Mouse (Mus musculus): ENCODE data around the gene Col15a1.

The Col15a1 gene

DNA sequence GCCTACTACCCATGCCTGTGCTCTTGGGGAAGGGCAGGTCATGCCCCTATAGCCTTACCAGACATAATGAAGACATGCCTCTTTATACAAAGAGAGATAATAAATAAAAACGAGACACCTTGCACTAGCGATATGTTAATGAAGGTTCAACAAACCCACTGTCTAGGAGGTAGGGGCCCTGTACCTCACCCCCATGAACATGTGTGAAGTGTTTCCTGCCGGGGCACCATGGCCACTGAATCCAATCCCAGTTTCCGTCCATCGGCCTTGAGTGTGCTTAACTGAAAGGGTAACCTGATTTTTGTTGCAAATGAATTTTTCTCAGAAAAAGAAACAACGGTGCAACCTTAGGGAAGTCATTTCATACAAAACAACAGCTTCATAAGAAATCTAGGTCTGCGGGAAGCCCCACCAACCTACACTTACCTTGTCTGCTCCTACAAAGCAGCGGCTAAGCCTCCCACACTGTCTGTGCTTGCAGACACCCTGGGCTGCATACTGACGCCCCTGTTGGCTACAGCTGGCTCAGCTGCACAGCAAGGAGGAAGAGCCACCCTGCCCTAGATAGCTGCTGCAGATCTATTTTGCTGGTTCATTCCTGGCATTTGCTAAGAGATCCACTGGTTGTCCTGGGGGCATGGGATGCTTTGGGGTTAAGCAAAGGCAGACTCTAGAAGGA is 64.6 kb downstream of the Col15a1 start:
- DNase-seq (ENCODE audit: low read depth): no peak

DNA sequence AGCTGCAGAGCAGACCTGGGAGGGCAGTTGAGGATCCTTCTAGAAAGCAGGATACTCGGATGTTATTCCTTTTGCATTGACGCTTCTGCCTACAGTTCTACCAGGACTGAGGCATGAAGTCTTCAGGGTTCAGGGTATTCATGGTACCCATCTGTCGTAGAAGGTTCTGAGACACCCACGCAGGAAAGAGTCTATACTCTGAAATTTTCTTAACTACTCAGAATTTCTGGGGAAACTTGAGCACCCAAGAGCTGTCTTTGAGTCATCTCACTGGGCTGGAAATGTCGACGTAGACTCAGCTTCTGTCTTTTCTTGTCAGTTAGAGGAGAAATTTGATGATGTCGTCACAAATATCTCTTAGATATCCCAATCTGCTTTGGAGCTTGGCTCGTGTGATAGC is 65.8 kb downstream of the Col15a1 start:
- DNase-seq (ENCODE audit: low read depth): no peak

DNA sequence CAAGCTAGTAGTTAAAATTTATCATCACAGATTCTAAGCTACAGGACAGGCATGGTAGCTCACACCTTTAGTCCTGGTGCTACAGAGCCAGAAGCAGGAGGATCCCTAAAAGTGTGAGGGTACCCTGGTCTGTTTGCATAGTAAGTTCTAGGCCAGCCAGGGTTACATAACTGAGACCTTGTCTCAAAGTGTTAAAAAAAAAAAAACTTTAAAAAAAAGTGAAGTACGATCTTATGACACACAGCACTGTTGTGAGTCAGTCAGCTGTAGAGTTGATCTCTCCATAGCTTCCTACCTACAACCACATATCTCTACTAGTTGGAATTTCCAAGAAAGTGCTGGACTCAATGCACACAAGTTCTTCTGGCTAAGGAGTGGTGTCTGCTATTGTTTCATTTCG is 67.0 kb downstream of the Col15a1 start:
- no peak for DNase-seq (ENCODE audit: low read depth)

DNA sequence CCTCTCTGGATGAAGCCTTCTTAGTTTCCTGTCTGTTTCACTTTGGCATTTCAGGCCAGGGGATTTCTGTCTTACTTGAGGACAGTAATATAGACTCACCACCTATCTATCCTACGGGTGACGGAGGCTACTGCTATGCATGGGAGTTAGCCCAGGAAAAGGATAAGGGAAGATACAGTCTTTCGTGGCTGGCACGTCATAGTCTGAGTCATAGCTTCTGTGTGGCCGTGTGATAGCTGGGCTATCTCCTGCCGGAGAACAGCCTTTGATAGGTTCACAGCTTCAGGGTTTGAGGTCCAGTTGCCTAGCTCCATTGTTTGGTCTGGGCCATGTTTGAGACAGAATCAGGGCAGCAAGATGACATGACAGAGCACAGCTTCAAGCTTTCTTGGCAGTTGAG is 70.4 kb downstream of the Col15a1 start:
- DNase-seq (ENCODE audit: low read depth): no peak

DNA sequence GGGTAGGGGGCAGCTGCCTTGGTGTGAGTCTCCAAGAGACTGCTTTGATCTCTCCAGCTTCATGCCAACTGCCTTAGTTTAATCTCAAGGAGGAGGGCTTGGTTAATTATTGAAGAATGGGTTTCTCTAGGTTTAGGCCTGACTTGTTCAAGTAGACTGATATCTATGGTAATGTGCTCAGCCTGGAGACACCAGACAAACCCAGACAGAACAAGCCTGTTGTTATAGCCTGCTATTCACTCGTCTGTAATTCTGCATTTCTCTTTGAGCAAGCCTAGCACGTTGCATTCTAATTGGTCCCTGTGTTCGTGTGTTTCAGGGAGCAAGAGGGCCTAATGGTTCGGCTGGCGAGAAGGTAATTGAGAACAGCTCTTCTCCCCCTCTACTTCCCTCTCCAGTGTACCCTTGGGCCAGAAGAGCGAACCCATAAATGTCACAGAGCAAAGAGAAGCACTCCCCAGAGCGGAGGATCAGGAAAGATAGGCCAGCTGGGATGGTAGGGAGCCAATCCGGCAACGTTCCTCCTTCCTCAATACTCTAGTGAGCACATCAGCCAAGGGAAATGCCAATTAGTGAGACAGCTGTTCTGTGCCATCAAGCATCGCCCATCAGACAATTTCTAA is 71.2 kb downstream of the Col15a1 start:
- DNase-seq (ENCODE audit: low read depth): no peak

DNA sequence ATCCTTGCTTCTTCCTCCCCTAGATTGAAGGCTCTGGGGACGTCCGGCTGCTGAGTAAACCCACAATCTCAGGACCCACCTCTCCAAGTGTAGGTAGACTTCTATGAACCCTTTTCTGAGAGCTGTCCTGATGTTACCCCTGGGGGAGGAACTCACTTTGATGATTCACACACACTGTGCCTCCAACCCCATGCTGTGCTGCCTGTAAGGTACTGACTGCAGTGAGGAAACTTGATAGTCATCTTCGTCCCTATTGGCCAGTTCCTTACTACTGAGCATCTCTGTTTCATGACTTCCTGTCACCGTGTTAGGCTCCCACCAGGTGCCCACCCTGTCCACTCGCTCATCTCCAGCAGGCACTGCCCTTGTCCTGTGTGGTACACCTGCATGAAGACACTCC is 72.2 kb downstream of the Col15a1 start:
- DNase-seq (ENCODE audit: low read depth): no peak

DNA sequence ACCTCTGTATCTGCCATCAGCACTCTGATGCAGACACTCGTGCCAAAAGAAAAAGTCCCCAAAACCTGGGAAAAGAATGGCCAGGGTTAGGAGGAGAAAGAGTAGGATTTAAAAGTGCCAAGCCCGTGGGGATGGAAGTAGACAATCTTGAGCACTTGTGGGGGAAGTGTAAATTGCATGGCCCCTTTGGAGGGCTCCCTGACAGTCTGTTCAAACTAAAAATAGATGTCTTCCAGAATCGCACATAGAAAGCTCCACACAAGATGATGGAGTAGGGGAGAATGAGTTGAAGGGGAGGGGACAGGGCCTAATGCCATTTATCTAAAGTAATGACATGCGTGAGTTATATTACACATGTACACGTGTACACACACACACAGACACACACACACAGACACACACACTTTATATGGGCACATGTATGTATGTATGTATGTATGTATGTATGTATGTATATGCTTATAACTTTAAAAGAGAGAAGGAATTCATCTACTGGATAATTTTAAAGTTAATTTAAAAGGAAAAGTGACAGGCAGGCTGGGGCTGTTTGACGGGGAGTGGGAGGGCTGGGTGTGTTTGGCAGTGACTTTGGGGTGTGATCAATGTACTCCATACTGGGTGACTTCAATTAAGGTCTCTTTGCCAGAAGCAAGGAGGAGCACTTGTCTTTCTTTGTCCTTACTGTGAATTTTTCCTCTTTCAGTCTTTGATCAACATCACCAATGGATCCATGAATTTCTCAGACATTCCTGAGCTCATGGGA is 74.1 kb downstream of the Col15a1 start:
- DNase-seq (ENCODE audit: low read depth): no peak

DNA sequence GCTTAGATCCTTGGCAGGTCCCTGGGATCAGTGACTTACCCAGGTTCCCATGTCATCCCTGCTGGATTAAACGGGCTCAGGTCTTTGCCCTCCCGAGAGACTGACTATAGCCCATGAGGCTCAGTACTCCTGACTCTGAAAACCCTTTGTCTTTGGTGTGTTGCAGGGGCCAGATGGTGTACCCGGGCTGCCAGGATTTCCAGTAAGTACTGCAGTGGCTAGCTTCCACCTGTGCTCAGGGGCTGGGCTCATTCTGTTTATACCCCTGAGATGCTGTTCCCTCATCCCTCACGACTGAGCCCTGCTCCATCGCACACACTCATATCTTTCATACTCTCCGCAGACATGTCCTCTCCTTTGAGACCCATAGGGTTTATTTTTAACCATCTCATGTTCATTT is 76.3 kb downstream of the Col15a1 start:
- DNase-seq (ENCODE audit: low read depth): no peak

DNA sequence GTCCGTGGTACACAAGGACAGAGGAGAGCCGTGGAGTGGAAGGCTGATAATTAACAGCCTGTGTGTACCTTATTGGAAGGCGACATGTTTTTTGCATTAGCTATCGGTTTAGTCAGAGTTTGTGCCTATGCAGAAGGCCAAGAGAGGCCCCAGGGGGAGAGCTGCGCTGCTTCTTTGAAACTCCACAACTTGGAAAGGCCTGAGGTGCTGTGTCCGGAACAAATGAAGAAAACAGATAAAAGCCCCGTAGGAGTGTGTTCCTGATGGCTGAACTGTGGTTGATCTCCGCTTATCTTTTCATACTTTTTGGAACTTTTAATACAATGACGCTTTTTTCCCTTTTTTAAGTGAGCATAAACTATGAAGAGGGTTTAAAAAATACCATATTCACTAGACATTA is 76.9 kb downstream of the Col15a1 start:
- DNase-seq (ENCODE audit: low read depth): no peak

DNA sequence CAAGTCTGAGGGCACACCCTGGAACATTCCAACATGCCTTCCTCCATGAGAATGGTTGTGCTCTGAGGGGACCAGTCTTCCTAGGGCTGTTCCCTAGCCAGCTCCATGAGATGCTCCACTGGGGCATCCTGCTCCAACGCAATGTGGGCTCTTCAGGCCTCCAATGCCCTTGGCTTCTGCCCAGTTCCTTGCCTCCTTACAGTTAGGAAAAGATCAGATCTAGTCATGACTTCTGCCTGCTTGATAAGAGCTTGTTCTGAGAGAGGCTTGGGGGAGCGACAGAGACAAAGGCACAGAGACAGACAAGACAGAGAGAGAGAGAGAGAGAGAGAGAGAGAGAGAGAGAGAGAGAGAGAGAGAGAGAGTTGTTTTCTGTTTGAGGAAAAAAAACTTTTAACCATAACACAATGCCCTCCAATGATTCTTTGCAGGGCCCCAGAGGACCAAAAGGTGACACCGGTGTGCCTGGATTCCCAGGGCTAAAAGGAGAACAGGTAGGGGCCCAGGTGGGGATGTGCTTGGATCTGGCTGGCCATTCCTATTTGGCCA is 78.7 kb downstream of the Col15a1 start:
- DNase-seq (ENCODE audit: low read depth): no peak

DNA sequence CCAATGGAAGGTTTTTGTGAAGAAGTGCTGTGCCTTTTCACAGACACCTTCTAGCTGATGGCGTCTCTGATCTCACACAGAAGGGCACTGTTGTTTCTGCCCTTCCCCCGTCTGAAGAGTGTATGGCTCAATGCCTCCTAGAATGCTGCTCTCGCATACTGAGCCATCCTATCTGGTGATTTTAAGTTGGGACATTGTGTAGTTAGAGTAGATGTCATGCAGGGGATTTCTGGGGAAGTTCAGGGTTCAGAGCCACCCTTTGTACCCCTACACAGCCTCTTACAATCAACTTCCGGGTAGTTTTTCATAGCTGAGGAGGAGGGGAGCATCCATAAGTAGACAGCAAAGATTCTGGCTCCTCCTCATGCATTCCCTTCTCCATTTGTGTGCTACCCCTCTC is 79.5 kb downstream of the Col15a1 start:
- DNase-seq (ENCODE audit: low read depth): no peak

DNA sequence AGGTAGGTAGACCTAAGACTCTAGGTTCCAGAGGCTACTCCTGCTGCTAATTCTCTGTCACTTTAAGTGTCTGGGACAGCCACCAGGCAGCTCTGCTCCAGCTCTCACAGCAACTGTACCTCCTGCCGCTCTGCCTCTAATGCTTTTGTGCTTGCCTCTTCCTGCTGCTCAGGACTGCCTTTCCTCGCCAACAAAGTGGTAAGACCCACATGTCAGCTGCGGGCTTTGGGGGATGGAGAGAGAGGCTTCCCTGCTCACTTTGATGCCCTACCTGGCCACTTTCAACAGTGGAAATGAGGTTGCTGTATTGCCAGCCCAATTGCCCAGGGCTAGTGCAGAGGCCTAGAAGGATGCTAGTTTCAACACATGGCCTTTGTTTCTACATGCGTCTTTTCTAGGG is 80.3 kb downstream of the Col15a1 start:
- no peak for DNase-seq (ENCODE audit: low read depth)

DNA sequence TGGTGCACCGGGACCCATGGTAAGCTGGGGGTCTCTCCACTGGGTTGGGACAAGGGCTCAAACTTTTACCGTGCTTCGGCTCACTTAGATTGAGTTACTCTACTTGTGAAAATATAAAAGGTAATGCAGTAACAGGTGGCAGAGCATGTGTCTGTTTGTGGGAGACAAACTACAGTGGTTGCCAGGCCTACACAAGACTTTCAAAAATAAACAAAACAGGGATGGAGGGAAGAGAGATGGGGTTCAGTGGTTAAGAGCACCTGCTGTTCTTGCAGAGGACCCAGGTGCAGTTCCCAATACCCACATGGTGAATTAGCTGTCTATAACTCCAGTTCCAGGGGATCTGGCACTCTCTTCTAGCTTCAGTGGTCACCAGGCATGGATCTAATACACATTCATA is 81.6 kb downstream of the Col15a1 start:
- no peak for DNase-seq (ENCODE audit: low read depth)

DNA sequence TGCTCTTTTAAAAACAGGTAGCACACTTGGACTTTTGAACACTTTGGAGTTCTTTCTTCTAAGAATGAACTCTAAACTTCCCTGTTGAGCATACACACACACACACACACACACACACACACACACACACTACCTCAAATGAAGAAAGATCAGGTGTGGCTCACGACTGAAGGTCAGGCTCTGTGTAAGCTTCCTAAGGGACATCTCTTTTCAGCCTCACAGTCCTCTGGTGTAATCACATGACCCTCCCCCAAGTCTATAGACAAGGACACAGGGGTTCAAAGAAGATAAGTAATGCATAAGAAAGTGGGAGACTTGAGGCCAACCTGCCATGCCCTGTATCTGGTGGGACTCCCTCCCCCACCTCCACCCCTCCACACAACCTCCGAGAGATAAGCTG is 82.5 kb downstream of the Col15a1 start:
- no peak for DNase-seq (ENCODE audit: low read depth)

DNA sequence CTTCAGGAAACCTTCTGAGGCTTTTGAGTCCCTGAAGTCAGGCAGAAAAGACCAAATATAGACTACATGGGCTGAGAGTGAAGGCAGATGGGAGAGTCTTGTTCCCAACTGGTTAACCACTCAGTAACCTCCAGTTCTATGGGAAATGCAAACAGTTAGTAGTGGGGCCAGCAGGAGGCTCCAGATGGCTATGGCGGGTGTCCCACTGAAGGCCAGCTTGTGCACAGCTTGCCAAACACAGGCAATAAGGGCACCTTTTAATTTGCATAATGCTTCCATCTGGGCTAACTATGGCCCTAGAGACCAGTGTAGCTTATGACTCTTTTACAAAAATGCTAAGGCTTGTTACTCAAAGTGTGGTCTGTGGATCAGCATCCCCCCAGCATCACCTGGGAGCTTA is 83.1 kb downstream of the Col15a1 start:
- DNase-seq (ENCODE audit: low read depth): no peak

DNA sequence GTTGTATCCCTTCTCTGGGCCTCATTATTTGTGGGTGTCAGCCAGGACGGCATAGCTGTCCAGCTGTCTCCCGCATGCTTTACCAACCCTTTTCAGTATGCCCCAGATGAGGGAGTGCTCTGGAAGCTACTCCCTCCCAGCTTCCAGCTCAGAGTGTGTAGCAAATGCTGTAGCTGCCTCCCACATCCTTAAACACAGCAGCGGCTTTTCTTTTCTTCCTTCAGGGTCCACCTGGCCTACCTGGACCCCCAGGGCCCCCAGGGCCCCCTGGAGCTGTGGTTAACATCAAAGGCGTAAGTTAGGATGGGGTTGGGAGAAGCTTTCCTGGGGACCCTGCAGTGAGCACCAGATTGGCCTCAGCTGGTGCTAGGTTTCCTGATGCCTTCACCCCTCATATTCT is 85.0 kb downstream of the Col15a1 start:
- no peak for DNase-seq (ENCODE audit: low read depth)

DNA sequence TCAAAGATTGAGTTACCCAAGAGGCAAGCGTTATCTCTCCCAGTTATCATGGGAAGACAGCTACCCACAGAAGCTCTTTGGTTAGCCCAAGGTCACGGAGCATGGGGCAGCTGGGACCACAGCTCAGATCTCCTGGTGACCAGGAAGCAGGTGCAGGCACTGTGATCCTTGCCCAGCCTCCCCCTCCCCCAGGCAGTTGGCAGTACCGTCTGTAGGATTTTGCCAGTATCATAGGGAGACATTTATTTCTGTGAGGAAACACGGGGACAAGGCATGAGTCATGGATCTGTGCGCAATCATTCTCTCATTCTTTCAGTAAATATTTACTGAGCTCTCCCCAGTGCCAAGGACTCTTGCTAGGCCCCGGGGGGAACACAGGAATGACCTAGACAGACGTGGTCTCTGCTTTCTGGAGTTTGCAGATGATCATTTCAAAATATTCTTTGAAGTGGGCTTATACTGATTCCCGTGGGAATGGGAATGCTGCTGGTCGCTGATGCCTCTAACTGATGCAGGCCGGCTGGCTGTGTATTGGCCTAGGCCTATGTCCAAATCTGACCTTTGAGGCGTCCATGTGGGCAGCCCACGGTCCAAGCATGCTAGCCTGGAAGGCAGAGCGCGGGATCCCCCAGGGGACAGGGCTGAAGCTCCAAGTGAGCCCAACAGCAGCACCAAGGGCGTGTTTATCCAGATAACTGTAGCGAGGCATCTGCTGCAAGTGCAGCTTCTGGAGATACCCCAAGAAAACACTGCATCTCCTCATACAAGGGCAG is 86.0 kb downstream of the Col15a1 start:
- DNase-seq (ENCODE audit: low read depth): no peak

DNA sequence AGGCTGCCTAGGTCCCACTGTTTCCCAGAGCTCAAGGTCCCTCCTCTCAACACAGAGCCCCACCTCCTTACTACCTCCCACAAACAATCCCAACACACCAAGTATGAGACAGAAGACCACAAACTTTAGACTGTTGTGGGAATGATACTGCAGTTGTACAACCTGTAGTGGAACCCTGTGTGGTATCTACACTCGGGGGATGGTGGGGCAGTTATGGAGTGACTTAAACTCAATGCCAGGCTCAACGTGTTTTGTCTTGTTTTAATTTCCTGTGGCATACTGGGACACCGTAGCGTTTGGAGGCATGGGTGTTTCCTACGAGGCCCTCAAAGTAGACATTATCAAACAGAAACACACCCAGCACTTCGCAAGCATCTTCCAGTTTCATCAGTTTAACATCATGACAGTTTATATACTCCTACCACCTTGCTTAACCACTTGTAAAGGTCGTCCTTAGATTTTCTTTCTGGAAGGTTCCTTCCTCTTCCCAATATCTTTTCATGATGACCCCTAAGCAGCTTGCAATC is 86.6 kb downstream of the Col15a1 start:
- DNase-seq (ENCODE audit: low read depth): no peak

DNA sequence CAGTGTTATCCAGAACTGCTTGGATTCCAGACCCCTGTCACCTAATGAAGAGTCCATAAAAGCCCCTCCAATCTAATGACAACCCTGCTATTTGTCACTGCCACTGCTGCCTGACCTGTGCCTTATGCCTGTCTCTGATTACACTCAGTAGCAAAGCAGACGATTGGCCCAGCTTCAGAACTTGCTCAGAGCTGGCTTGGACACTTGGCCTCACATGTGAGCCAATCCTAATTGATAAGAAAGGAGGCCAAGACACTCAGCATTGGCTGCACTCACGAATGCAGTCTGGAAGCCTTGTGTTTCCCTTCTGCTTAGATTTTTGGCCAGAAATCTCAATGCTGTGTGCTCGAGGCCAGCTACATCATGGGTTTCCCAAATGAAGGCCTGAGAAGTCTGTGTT is 87.6 kb downstream of the Col15a1 start:
- no peak for DNase-seq (ENCODE audit: low read depth)

DNA sequence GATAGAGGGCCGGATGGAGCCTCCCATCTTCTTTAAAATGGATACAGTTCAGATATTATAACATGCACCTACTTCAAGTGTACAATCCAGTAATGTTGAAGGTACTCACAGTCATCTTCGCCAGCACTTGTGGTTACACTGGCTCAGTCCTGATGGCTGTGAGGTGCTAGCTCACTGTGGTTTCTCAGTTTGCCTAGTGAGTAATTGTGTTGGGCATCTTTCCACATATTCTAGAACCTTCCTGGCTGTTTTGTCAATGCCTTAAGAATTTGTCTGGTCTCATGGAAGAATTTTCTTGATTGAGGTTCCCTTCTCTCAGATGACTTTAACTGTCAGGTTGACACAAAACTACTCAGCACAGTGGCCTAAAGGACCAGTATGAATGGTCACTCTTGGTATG is 92.7 kb downstream of the Col15a1 start:
- no peak for DNase-seq (ENCODE audit: low read depth)

DNA sequence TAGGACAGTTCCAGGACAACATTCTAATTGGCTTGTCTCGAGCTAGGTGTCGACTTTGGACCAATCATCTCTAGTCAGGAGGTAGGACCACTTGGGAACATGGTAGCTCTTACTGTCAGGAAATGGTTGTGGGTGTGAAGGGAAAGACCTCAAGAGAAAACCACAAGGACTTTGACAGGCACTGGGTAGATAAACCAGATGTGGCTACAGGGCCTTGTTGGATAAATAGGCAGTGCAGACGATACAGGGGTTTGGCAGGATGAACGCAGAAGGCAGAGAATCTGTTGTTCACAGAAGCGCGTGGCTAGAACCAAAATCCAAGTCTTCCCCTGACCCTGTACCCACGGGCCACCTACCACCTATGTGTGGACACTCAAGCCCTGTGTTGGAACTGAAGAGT is 94.6 kb downstream of the Col15a1 start:
- DNase-seq (ENCODE audit: low read depth): no peak

DNA sequence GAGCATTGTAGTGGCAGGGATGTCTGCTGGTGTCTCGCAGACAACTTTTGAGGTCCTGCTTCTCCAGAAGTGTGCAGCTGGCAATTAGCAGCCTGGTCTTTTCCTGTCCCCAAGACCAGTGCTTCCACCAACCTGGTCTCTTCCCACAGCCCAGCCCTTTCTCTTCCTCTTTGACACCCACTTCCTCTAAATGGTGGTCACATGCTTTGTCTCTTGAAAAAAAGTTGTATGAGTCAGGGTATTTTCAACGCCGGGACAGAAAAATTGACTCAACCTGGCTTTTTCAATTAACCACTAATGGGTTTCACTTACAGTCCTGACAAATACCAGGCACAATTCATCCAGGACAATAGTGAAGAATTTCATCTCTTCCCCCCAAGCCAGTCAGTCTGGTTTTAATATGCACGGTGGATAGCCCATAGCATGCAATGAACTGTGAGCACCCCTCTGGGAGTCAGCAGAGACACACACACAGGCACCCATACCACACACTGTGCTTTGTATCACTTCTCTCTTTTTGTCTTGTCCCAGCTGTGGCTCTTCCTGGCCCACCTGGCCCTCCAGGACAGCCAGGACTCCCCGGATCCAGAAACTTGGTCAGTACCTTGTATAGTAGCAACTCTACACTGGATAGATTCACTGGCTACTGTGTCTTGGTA is 95.5 kb downstream of the Col15a1 start:
- DNase-seq (ENCODE audit: low read depth): no peak

Measured in c-Kit-positive CD71-positive TER-119-negative erythroid progenitor cells, embryonic 14.5 days (primary cell).